Mouse (Mus musculus) erythroblast, embryonic 14.5 days (primary cell): ENCODE measurements around the gene Ccl28.

Experiments
- GATA1 ChIP-seq: IDR thresholded peaks from 2 replicates; pipeline ENCODE4 v1.6.1; 2012; ENCODE audit warnings: low read length, inconsistent platforms, mixed read lengths
- TAL1 ChIP-seq: IDR thresholded peaks from 3 replicates; pipeline ENCODE4 v1.6.1; 2012; ENCODE audit warnings: low read length, inconsistent platforms, mixed read lengths

DNA sequence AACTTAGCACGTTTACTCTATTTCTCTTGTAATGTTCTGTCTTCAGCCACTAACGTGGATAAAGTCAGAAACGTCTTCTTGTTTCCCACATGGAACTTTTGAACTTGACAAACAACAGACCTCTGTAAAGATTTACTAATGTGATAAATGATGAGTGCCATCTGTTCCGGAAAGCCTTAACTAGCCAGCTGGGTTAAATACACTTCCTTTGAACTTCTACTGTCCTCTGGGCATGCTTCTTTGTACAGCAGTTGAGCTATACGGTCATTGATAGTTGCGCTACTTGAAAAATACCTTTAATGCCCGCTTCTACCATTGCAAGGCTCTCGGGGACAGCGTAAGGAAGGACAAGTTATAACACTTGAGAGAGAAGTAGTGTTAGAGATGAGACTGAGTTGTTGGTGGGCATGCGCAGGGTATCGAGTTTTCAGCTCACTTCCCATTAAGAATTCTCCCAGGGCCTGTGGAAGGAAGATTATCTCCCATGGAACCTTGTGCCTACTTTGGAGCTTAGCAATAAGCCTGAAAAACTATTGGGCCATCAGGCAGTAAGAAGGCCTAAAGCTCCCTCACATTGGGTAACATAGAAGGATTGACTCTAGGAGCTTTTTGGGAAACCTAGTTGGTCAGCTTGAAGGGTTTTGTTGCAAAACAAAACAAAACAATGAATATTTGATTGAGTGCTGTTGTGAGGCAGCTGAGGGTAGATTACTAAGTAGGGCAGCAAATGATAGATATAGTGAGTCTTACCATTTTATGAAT is 61.0 kb downstream of the Ccl28 start:
- no peak for TF ChIP-seq TAL1
- TF ChIP-seq GATA1 = no peak
